Mouse (Mus musculus) midbrain, embryonic 14.5 days (tissue): ENCODE measurements around the gene Eif4e. TPM values are rescaled to one million over a fixed set of nuclear protein-coding genes. Genes with fewer than 3 reads are reported as not detected.
"Not testable (repeated sequence)": the region's sequence is repeated elsewhere in the genome, so short reads cannot be mapped to it uniquely, and the experiment has no call there.

Source experiments
- ATAC-seq: fragments of 200-750 bp; cut with Nextera tagmentation; 2 replicates; pipeline ENCODE4 v1.8.0; 2017; ENCODE audit warnings: moderate number of reproducible peaks, moderate library complexity; ENCODE audit not compliant: low FRiP score, low TSS enrichment
- DNase-seq: peaks from one replicate; pipeline ENCODE4 v3.0.0-alpha.2; 2015
- H3K27ac ChIP-seq: fragments of 300-500 bp; sonication (generic); replicated peaks from 2 replicates; pipeline ENCODE4 v1.5.1; 2014; ENCODE audit warnings: mild to moderate bottlenecking, low read depth, low read length, moderate library complexity
- H3K27me3 ChIP-seq: fragments of 300-500 bp; sonication (generic); 2 replicates; pipeline ENCODE4 v1.6.1; 2014; ENCODE audit warnings: low read length, control low read depth, mixed read lengths; ENCODE audit not compliant: control insufficient read depth, insufficient read depth
- H3K36me3 ChIP-seq: fragments of 300-500 bp; sonication (generic); 2 replicates; pipeline ENCODE4 v1.6.1; 2014; ENCODE audit warnings: low read length, control low read depth; ENCODE audit not compliant: control insufficient read depth, insufficient read depth
- H3K4me1 ChIP-seq: fragments of 300-500 bp; sonication (generic); 2 replicates; pipeline ENCODE4 v1.6.1; 2014; ENCODE audit warnings: mild to moderate bottlenecking, antibody characterized with exemption, low read length, control low read depth; ENCODE audit not compliant: control insufficient read depth, insufficient read depth
- H3K4me2 ChIP-seq: fragments of 300-500 bp; sonication (generic); 2 replicates; pipeline ENCODE4 v1.6.1; 2014; ENCODE audit warnings: mild to moderate bottlenecking, low read length, moderate library complexity
- H3K4me3 ChIP-seq: fragments of 300-500 bp; sonication (generic); replicated peaks from 2 replicates; pipeline ENCODE4 v1.5.1; 2014; ENCODE audit warnings: low read depth, low read length
- H3K9ac ChIP-seq: fragments of 300-500 bp; sonication (generic); replicated peaks from 2 replicates; pipeline ENCODE4 v1.6.1; 2014; ENCODE audit warnings: mild to moderate bottlenecking, low read length, moderate library complexity
- H3K9me3 ChIP-seq: fragments of 300-500 bp; sonication (generic); 2 replicates; pipeline ENCODE4 v1.6.1; 2016; ENCODE audit warnings: low read length, control low read depth, mixed read lengths; ENCODE audit not compliant: control insufficient read depth
- WGBS: fragments of 180-500 bp; shearing (Covaris S2); extraction: QIAGEN DNeasy Blood & Tissue Kit; methylation state at CpG from one replicate; pipeline ENCODE4 v1.1.7; 2014; 5-methylcytosine and 5-hydroxymethylcytosine counted together
- polyA plus RNA-seq: library from polyadenylated mRNA; unstranded; fragments of >200 nt; fragmentation: Nextera tagmentation; extraction: Ambion mirVana; gene quantifications from 2 replicates; pipeline ENCODE4 v1.2.1, GENCODE M21; 2014

Eif4e gene
- polyA plus RNA-seq, 1 experiment from 2014 or later = 356 TPM

DNA sequence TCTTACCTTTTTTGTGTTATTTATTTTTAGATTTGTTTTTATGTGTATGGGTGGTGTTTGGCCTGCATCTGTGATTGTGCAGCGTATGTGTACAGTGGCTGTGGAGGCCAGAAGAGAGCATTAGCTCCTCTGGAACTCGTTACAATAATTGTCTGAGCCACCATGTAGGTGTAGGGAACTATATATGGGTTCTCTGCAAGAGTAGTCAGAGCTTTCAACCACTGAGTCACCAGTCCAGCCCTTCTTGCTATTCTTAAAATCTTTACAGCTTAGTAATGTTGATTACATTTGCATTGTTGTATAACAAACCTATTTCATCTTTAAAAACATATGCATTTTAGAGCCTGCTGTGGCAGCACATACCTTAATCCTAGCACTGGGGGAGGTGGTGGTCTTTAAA is 20.7 kb downstream of the Eif4e start:
- no peak overlapping the region for H3K9ac ChIP-seq
- no peaks in the 10 kb centered on the region for H3K9me3 ChIP-seq
- peaks cover 19% of the 10 kb centered on the region for H3K36me3 ChIP-seq
- DNase-seq = no peak
- H3K27me3 ChIP-seq = no peaks in the 10 kb centered on the region
- 86% methylated on average over 2 of the region's 2 CpGs for WGBS
- no peak overlapping the region for H3K4me3 ChIP-seq
- ATAC-seq = no peak
- no peak overlapping the region for H3K4me2 ChIP-seq
- H3K27ac ChIP-seq = no peak overlapping the region
- H3K4me1 ChIP-seq = no peaks in the 10 kb centered on the region

DNA sequence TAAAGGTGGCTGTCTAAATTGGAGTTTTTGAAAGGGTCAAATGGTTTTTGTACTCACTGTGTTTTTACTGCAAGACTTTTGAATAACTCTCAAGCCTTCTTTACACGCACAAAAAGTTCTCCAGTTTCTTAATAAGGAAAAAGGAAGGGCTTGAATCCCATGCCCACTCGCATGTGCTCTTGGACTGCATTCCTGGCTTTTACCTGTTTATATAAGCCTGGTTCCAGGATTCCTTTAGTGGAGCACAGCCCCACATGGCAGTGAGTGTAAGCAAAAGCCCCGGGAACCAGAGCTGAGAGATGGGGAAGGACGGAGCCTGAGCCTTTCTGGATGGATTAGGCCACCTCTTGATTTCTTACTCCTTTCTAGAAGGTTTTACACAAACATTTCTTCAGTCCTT is 23.1 kb downstream of the Eif4e start:
- no peaks in the 10 kb centered on the region for H3K9me3 ChIP-seq
- no peak overlapping the region for H3K4me2 ChIP-seq
- no peaks in the 10 kb centered on the region for H3K27me3 ChIP-seq
- peaks cover 38% of the 10 kb centered on the region for H3K36me3 ChIP-seq
- DNase-seq = no peak
- no peak overlapping the region for H3K27ac ChIP-seq
- H3K4me1 ChIP-seq = no peaks in the 10 kb centered on the region
- ATAC-seq = no peak
- no peak overlapping the region for H3K9ac ChIP-seq
- WGBS = 92% methylated on average over 4 of the region's 4 CpGs
- no peak overlapping the region for H3K4me3 ChIP-seq

DNA sequence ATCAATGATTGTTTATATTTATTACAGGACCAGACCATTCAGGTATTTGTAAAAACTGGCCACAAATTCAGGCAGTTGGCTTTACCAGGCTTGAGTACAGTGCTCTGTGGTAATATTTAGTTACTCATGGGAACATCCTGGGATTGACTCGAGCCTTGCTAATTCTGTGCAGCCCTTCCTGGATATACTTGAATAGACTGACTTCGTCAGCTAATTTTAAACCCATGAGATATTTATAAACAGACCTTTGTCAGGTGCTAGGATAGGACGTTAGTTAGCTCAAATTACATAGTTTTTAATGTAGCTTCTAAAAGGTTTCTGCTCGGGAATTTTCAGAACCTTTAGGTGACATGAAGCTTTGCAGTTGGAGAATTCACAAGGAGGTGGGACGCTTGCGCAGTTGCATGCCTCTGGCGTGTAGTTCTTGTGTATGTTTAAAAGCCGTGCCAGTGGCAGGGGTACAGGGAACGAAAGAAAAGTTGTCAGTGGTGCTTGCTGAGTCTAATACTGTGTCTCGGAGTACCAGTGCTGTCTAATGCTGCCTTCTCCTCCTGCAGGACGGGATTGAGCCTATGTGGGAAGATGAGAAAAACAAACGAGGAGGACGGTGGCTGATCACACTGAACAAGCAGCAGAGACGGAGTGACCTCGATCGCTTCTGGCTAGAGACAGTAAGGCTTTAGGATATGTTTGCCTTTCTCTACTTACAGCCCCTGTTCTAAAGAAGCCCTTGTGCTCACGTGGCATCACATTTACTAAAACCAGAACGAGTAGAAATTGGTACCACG is 24.6 kb downstream of the Eif4e start:
- Histone ChIP-seq H3K27me3 (no peaks in the 10 kb centered on the region), H3K36me3 (peaks cover 43% of the 10 kb centered on the region), H3K27ac (no peak overlapping the region), H3K9ac (no peak overlapping the region), H3K9me3 (no peaks in the 10 kb centered on the region), H3K4me3 (no peak overlapping the region), H3K4me2 (no peak overlapping the region), H3K4me1 (no peaks in the 10 kb centered on the region)
- ATAC-seq = no peak
- DNase-seq = no peak
- WGBS = 93% methylated on average over 19 of the region's 19 CpGs

DNA sequence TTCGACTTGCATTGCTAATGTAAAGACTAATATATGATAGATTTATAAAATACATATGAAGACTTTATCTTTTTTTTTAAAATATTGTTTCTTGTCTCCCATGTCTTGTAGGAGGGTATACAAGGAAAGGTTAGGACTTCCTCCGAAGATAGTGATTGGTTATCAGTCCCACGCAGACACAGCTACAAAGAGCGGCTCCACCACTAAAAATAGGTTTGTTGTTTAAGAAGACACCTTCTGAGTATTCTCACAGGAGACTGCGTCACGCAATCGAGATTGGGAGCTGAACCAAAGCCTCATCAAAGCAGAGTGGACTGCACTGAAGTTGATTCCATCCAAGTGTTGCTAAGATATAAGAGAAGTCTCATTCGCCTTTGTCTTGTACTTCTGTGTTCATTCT is 29.3 kb downstream of the Eif4e start:
- not testable (repeated sequence) for H3K9ac ChIP-seq, H3K4me1 ChIP-seq, ATAC-seq, H3K9me3 ChIP-seq, H3K27me3 ChIP-seq, H3K4me3 ChIP-seq, DNase-seq, H3K27ac ChIP-seq, H3K4me2 ChIP-seq
- 97% methylated on average over 8 of the region's 8 CpGs for WGBS
- H3K36me3 ChIP-seq = peaks cover 56% of the 10 kb centered on the region

DNA sequence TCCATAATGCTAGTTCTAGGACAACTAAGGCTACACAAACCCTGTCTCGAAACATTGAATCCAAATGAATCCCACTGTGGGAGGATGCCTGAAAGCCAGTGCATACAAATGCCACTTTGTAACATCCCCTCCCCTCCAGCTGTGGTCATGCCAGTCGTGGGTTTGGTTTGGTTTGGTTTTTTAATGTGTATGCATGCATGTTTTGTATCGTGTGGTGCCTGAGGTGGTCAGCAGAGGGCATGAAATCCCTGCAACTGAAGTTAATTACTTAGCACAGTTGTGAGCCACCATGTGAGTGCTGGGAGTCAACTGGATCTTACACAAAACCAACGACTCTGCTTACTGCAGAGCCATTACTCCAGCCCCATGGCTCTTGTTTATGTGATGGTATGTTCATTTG is 32.5 kb downstream of the Eif4e start:
- Histone ChIP-seq H3K4me2 (no peak overlapping the region), H3K27ac (no peak overlapping the region), H3K9ac (no peak overlapping the region), H3K4me1 (no peaks in the 10 kb centered on the region), H3K27me3 (no peaks in the 10 kb centered on the region), H3K9me3 (no peaks in the 10 kb centered on the region), H3K36me3 (peaks cover 30% of the 10 kb centered on the region), H3K4me3 (no peak overlapping the region)
- whole genome bisulfite sequencing = 59% methylated on average over 4 of the region's 4 CpGs
- DNase-seq (peak; percentile 69), ATAC-seq (peak; percentile 46; the same call in 1 of the 2 replicates)

DNA sequence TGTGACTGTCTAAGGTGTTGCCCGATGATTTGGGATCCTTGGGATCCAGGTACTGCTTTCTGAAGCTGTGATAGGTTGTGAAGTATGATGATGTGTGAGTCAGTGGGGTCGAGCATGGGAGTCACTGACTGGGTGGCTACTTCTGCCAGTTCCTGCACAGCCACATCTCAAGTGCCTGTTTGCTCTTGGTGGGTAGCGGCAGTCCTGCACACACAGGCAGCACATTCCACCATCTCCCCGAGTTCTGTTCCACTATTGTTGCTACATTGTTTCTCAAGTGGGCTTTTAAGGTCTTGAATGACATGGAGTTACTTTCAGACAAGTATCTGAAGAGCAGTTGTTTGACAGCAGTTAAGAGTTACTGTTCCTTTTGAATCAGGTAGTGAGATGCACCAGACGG is 34.3 kb downstream of the Eif4e start:
- Histone ChIP-seq H3K4me2 (no peak overlapping the region), H3K36me3 (peaks cover 22% of the 10 kb centered on the region), H3K9me3 (no peaks in the 10 kb centered on the region), H3K4me3 (no peak overlapping the region), H3K27me3 (no peaks in the 10 kb centered on the region), H3K4me1 (no peaks in the 10 kb centered on the region), H3K9ac (no peak overlapping the region), H3K27ac (no peak overlapping the region)
- 81% methylated on average over 5 of the region's 5 CpGs for WGBS
- ATAC-seq (no peak), DNase-seq (no peak)

DNA sequence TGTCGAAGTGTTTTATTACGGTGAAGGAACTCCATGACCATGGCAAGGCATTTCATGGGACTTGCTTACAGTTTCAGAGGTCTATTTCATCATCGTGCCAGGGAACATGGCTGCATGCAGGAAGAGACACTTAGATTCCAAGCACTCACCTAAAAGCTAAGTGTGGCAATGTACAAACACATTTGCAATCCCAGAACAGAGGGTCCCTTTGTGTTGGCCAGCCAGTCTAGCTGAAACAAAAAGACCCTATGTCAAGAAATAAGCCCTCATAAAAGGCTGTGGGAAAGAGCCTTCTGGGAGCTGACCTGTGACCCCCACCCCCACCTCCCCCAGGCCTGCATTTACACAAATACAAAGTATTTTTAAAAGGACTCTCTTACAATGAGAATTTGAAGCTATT is 34.9 kb downstream of the Eif4e start:
- Histone ChIP-seq H3K27ac (no peak overlapping the region), H3K4me1 (no peaks in the 10 kb centered on the region), H3K36me3 (peaks cover 22% of the 10 kb centered on the region), H3K4me2 (no peak overlapping the region), H3K27me3 (no peaks in the 10 kb centered on the region), H3K4me3 (no peak overlapping the region), H3K9ac (no peak overlapping the region), H3K9me3 (no peaks in the 10 kb centered on the region)
- WGBS = 79% methylated on average over 3 of the region's 3 CpGs
- ATAC-seq = no peak
- DNase-seq = no peak

DNA sequence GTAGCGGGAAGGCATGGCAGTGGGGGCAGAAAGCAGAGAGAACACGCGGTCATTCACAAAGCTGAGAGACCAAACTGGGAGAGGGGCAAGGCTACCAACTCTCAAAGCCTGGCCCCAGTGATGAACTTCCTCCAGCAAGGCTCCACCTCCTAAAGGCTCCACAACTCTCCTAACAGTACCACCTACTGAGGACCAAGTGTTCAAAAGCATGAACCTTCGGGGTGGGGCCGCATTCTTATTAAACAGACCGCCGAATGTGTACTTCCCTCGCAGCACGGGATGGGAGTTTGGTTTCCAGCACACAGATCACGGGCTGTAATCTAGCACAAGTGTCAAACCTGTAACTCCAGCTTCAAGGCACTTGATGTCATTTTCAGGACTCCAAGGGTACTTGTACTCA is 52.9 kb downstream of the Eif4e start:
- Histone ChIP-seq H3K9me3 (no peaks in the 10 kb centered on the region), H3K9ac (no peak overlapping the region), H3K27ac (no peak overlapping the region), H3K4me2 (no peak overlapping the region), H3K36me3 (no peaks in the 10 kb centered on the region), H3K27me3 (no peaks in the 10 kb centered on the region), H3K4me3 (no peak overlapping the region), H3K4me1 (no peaks in the 10 kb centered on the region)
- DNase-seq (no peak), ATAC-seq (no peak)
- 93% methylated on average over 10 of the region's 10 CpGs for WGBS

DNA sequence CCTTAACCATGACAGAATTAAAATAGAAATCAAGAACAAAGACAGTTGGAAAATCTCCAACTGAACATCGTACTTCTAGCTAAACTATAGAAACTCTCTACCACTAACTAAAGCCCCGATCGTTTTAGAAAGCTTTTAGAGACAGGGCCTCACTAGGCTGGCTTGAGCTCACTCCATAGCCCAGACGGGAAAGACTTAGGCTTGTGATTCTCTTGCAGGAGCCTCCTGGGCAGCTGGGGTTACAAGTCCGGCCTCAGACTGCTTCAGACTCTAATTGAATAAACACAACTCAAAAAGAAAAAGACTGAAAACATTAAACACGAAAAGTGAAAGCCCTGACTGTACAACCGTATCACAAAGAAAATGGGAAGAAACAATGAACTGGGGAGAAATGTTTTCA is 60.2 kb downstream of the Eif4e start:
- Histone ChIP-seq H3K4me3 (no peak overlapping the region), H3K9ac (no peak overlapping the region), H3K9me3 (no peaks in the 10 kb centered on the region), H3K4me1 (no peaks in the 10 kb centered on the region), H3K36me3 (no peaks in the 10 kb centered on the region), H3K27ac (no peak overlapping the region), H3K27me3 (no peaks in the 10 kb centered on the region), H3K4me2 (no peak overlapping the region)
- 61% methylated on average over 7 of the region's 7 CpGs for WGBS
- DNase-seq (no peak), ATAC-seq (no peak)
